Mouse (Mus musculus) liver, adult 2 months (tissue): ENCODE results near the gene Olfr402. TPM values are rescaled to one million over a fixed set of nuclear protein-coding genes. Genes with fewer than 3 reads are reported as not detected.
"Not testable (repeated sequence)": the region's sequence is repeated elsewhere in the genome, so short reads cannot be mapped to it uniquely, and the experiment has no call there.

ENCODE experiments used
- DNase-seq: peaks from one replicate; pipeline ENCODE4 v3.0.0-alpha.2; 2011; ENCODE audit warnings: low read depth, low spot score; ENCODE audit errors: extremely low read depth
- H3K27ac ChIP-seq: fragments of 200-500 bp; replicated peaks from 2 replicates; pipeline ENCODE4 v1.5.1; 2012; ENCODE audit warnings: low read depth, mild to moderate bottlenecking, control low read depth, inconsistent platforms, low read length; ENCODE audit not compliant: insufficient read depth
- H3K27me3 ChIP-seq: fragments of 200-500 bp; 2 replicates; pipeline ENCODE4 v1.6.1; 2012; ENCODE audit warnings: mild to moderate bottlenecking, moderate library complexity, low read length, inconsistent platforms; ENCODE audit not compliant: control insufficient read depth, insufficient read depth
- H3K36me3 ChIP-seq: fragments of 200-500 bp; 2 replicates; pipeline ENCODE4 v1.6.1; 2012; ENCODE audit warnings: low read length, inconsistent platforms; ENCODE audit not compliant: control insufficient read depth, insufficient read depth
- H3K4me1 ChIP-seq: fragments of 200-500 bp; 2 replicates; pipeline ENCODE4 v1.6.1; 2011; ENCODE audit warnings: low read length; ENCODE audit not compliant: control insufficient read depth, insufficient read depth
- H3K4me3 ChIP-seq: fragments of 200-500 bp; 2 replicates; pipeline ENCODE4 v1.5.1; 2011; ENCODE audit warnings: low read depth, mild to moderate bottlenecking, control low read depth, low read length, moderate library complexity; ENCODE audit not compliant: insufficient read depth
- H3K79me2 ChIP-seq: fragments of 200-500 bp; 2 replicates; pipeline ENCODE4 v1.6.1; 2012; ENCODE audit warnings: inconsistent platforms, mild to moderate bottlenecking, low read length, moderate library complexity; ENCODE audit not compliant: control insufficient read depth, insufficient read depth
- H3K9ac ChIP-seq: fragments of 200-500 bp; 2 replicates; pipeline ENCODE4 v1.6.1; 2012; ENCODE audit warnings: low read depth, mild to moderate bottlenecking, control low read depth, inconsistent platforms, low read length
- CTCF ChIP-seq: fragments of 200-500 bp; IDR thresholded peaks from 2 replicates; pipeline ENCODE4 v1.5.1; 2011; ENCODE audit warnings: low read depth, low read length, control low read depth
- POLR2A ChIP-seq: fragments of 200-500 bp; IDR thresholded peaks from 2 replicates; pipeline ENCODE4 v1.6.1; 2011; ENCODE audit warnings: low read length, control low read depth; ENCODE audit not compliant: insufficient read depth; ENCODE audit errors: extremely low read depth
- WGBS: fragments of 180-500 bp; shearing (Covaris S2); methylation state at CpG from one replicate; pipeline ENCODE4 v1.1.7; 2018; 5-methylcytosine and 5-hydroxymethylcytosine counted together
- polyA plus RNA-seq: library from polyadenylated mRNA; depleted of rRNA; stranded (reverse); fragments of >200 nt; gene quantifications from 2 replicates; pipeline ENCODE4 v1.2.3, GENCODE M21; 2012; rRNA removed
- total RNA-seq: library from RNA; depleted of rRNA; stranded (reverse); fragments of >200 nt; gene quantifications from 2 replicates; pipeline ENCODE4 v1.2.3, GENCODE M21; 2014; rRNA removed

Olfr402 gene
- not detected in 2 replicates for total RNA-seq
- not detected in 2 replicates for polyA plus RNA-seq

DNA sequence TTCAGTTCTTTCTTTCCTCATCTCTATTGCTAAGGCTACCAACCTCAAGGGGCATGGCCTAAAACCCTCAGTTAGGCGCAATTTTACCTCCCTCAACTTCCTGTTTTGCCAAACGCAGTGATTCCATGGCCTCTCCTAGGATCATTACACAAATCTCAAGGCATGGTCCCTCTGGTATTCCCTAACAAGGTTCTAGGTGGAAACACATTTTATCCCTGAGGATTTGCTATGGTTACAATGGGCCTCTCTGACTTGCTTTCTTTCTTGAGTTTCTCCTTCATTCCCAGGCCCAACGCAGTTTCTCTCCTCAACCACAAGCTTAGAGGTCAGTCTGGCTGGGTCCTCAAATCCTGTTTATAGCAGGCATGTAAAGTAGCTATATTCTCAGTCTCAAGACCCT, at the start of gene Olfr402:
TSS of gene Olfr402 (plus strand) at position 301 of the 400 bp plus-strand sequence.
- no peaks in the 10 kb centered on the region for H3K36me3 ChIP-seq
- no peak within 1 kb of the TSS for H3K4me3 ChIP-seq
- TF ChIP-seq CTCF (no peak), POLR2A (no peak)
- 56% methylated on average over 3 of the region's 3 CpGs for WGBS
- DNase-seq, result no peak
- H3K27me3 ChIP-seq, result no peaks in the 10 kb centered on the region; the same call in 1 of the 2 replicates
- no peaks in the 10 kb centered on the region for H3K4me1 ChIP-seq
- H3K79me2 ChIP-seq, result no peaks in the 10 kb centered on the region
- H3K27ac ChIP-seq, result no peak within 1 kb of the TSS
- no peak within 1 kb of the TSS for H3K9ac ChIP-seq

DNA sequence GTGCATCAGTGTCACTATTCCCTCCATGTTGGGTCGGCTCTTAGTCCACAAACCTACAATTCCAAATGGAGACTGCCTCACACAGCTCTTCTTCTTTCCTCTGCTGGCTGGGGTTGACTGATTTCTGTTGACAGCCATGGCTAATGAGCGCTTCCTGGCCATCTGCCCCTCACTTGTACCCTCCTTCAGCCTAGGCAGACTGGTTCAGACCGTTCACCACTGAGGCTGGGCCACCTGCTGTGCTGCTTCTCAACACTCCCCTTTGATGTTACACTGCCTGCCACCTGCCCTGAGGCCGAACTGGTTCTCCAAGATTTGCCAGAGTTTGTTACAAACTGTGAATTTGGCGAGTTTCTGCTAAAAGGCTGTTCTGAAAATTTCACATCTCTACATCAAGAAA, 48.3 kb upstream of the Olfr402 start:
- Histone ChIP-seq H3K27me3 (no peaks in the 10 kb centered on the region), H3K4me1 (no peaks in the 10 kb centered on the region), H3K27ac (no peak overlapping the region), H3K36me3 (no peaks in the 10 kb centered on the region), H3K4me3 (no peak overlapping the region), H3K79me2 (no peaks in the 10 kb centered on the region), H3K9ac (no peak overlapping the region)
- DNase-seq, result no peak
- no peak for TF ChIP-seq CTCF
- no peak for TF ChIP-seq POLR2A
- 29% methylated on average over 5 of the region's 5 CpGs for WGBS

DNA sequence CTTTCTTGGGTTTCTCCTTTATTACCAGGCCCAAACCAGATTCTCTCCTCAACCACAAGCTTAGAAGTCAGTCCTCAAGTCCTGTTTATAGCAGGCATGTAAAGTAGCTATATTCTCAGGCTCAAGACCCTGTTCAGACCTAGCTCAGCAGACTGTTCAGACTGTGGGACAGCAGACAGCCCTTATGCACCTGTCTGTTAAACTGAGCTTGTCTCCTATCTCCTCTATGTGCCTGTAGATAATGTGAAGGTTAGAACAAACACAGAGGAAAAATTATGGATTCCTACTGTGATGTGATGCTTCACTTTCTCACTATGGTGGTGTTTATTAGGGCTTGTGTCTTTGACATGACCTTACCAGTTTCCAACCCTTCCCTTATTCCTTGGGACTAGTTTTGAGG, 39.9 kb upstream of the Olfr402 start, which contains the start of gene Olfr401:
TSS of gene Olfr401 (plus strand) at position 301 of the 400 bp plus-strand sequence.
- Histone ChIP-seq H3K4me3 (no peak within 1 kb of the TSS), H3K79me2 (no peaks in the 10 kb centered on the region), H3K27me3 (no peaks in the 10 kb centered on the region; the same call in 1 of the 2 replicates), H3K36me3 (no peaks in the 10 kb centered on the region), H3K27ac (no peak within 1 kb of the TSS), H3K4me1 (no peaks in the 10 kb centered on the region), H3K9ac (no peak within 1 kb of the TSS)
- DNase-seq, result no peak
- TF ChIP-seq CTCF, result no peak
- TF ChIP-seq POLR2A, result no peak

DNA sequence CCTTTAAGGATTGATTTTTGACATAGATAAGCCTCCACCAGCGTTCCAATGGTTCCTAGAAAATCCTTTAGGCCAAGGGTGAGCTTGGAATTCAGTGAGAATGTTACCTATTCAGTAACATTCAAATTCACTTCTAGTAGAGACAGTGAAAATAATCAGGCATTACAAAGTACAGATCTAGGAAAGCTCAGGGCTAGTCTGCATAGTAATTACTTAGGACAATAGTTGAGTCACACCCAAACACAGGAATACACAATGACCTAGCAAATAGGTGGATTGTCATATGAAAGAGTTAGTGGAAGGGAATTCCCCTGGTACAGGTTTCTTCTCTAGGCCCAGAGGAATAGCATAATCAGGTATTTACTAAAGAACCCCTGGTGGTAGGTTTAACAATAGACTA, 13.3 kb upstream of the Olfr402 start:
- not testable (repeated sequence) for H3K9ac ChIP-seq, DNase-seq, H3K4me1 ChIP-seq, H3K79me2 ChIP-seq, H3K4me3 ChIP-seq, H3K27ac ChIP-seq, H3K36me3 ChIP-seq, H3K27me3 ChIP-seq
- 11% methylated on average over 1 of the region's 1 CpGs for WGBS

DNA sequence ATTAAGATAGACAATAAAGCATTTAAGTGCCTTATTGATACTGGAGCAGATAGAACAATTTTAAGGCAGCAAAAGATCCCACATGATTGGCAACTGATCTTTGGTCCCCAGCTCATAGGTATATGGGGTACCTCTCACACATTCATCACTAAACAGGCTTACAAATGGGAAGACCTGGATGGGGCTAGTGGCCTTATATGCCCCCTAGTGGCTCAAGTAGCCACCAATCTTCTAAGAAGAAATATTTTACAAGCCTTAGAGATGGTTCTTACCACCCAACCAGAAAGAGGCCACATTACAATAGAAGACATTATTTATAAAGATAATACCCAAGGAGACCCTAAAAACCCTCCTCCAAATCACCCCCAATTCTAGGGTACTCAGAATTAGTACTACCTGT, 7.5 kb upstream of the Olfr402 start:
- Histone ChIP-seq H3K9ac (no peak overlapping the region), H3K27ac (no peak overlapping the region)

DNA sequence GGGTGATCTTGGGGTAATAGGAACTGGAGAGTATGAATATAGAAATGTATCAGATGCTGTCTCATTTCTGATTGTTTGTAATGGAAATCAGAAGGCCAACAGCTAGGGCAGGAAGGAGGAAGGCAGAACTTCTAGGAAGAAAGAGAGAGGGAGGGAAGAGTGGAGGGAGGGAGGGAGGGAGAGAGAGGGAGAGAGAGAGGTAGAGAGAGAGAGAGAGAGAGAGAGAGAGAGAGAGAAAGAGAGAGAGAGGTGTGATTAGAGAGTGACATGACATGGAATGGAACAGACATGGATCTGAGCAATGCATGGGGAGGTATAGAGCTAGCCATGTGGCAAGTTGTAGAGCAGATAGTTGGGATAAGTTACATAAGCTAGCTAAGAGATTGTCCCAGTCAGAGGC, 15.4 kb downstream of the Olfr402 start:
- H3K4me1 ChIP-seq, result no peaks in the 10 kb centered on the region
- H3K36me3 ChIP-seq, result no peaks in the 10 kb centered on the region
- no peak overlapping the region for H3K9ac ChIP-seq
- no peak for DNase-seq
- no peak overlapping the region for H3K4me3 ChIP-seq
- H3K27me3 ChIP-seq, result no peaks in the 10 kb centered on the region
- no peak overlapping the region for H3K27ac ChIP-seq
- H3K79me2 ChIP-seq, result no peaks in the 10 kb centered on the region
- TF ChIP-seq CTCF, result no peak
- no peak for TF ChIP-seq POLR2A

More for the DNA sequence above, 7.5 kb upstream of the Olfr402 start:
- no peaks in the 10 kb centered on the region for H3K4me1 ChIP-seq
- no peak for TF ChIP-seq CTCF
- TF ChIP-seq POLR2A, result no peak
- DNase-seq, result no peak
- no peaks in the 10 kb centered on the region for H3K36me3 ChIP-seq
- no peak overlapping the region for H3K4me3 ChIP-seq
- no peaks in the 10 kb centered on the region for H3K27me3 ChIP-seq
- H3K79me2 ChIP-seq, result no peaks in the 10 kb centered on the region
